Mouse (Mus musculus) urinary bladder, postnatal 14 days (tissue): ENCODE results near the gene Abhd6.

Source experiments
- DNase-seq: peaks from one replicate; pipeline ENCODE4 v3.0.0; 2021; ENCODE audit warnings: low spot score

Abhd6 gene

GRCm38 (mm10) chr14:8030535-8030934 lies 27.8 kb downstream of the Abhd6 start:
- no peak for DNase-seq

GRCm38 (mm10) chr14:8032087-8032944 lies 29.6 kb downstream of the Abhd6 start:
- no peak for DNase-seq

GRCm38 (mm10) chr14:8034561-8034960 lies 31.9 kb downstream of the Abhd6 start:
- no peak for DNase-seq

GRCm38 (mm10) chr14:8035951-8036350 lies 33.2 kb downstream of the Abhd6 start:
- no peak for DNase-seq

GRCm38 (mm10) chr14:8036406-8036805 lies 33.7 kb downstream of the Abhd6 start:
- no peak for DNase-seq

GRCm38 (mm10) chr14:8038150-8038549 lies 35.4 kb downstream of the Abhd6 start:
- no peak for DNase-seq

- peak; percentile 44 for DNase-seq
Observed at GRCm38 (mm10) chr14:8038791-8039448, 36.2 kb downstream of the Abhd6 start.

GRCm38 (mm10) chr14:8040179-8040578 lies 37.5 kb downstream of the Abhd6 start:
- DNase-seq, result no peak

GRCm38 (mm10) chr14:8040911-8041678 lies 38.4 kb downstream of the Abhd6 start:
- DNase-seq, result no peak

- DNase-seq, result no peak
Observed at GRCm38 (mm10) chr14:8042120-8042519, 39.4 kb downstream of the Abhd6 start.

GRCm38 (mm10) chr14:8042577-8042976 lies 39.9 kb downstream of the Abhd6 start:
- DNase-seq, result no peak

GRCm38 (mm10) chr14:8044330-8044729 lies 41.6 kb downstream of the Abhd6 start:
- peak; percentile 28 for DNase-seq

GRCm38 (mm10) chr14:8044786-8045185 lies 42.1 kb downstream of the Abhd6 start:
- no peak for DNase-seq

- no peak for DNase-seq
Observed at GRCm38 (mm10) chr14:8045187-8045846, 42.6 kb downstream of the Abhd6 start.

- no peak for DNase-seq
Observed at GRCm38 (mm10) chr14:8046839-8047238, 44.1 kb downstream of the Abhd6 start.

GRCm38 (mm10) chr14:8049334-8049733 lies 46.6 kb downstream of the Abhd6 start:
- no peak for DNase-seq

GRCm38 (mm10) chr14:8051869-8052268 lies 49.2 kb downstream of the Abhd6 start:
- no peak for DNase-seq

GRCm38 (mm10) chr14:8052661-8053060 lies 50.0 kb downstream of the Abhd6 start:
- no peak for DNase-seq

GRCm38 (mm10) chr14:8054310-8055102 lies 51.8 kb downstream of the Abhd6 start:
- DNase-seq, result no peak

- no peak for DNase-seq
Observed at GRCm38 (mm10) chr14:8056076-8056475, 53.4 kb downstream of the Abhd6 start.

- DNase-seq, result no peak
Observed at GRCm38 (mm10) chr14:8059938-8060337, 57.2 kb downstream of the Abhd6 start.
